Mouse (Mus musculus) limb, embryonic 14.5 days (tissue): ENCODE results near the gene Gabarapl2. TPM values are rescaled to one million over a fixed set of nuclear protein-coding genes. Genes with fewer than 3 reads are reported as not detected.
A peak's percentile ranks its signal among the peaks of the same experiment; 100 is the strongest.

ENCODE experiments used
- ATAC-seq: fragments of 200-750 bp; cut with Nextera tagmentation; 2 replicates; pipeline ENCODE4 v1.8.0; 2017; ENCODE audit warnings: low read depth, moderate number of reproducible peaks, moderate TSS enrichment; ENCODE audit not compliant: low FRiP score
- DNase-seq: peaks from one replicate; pipeline ENCODE4 v3.0.0-alpha.2; 2015; ENCODE audit warnings: low spot score
- H3K27ac ChIP-seq: fragments of 300-500 bp; sonication (generic); replicated peaks from 2 replicates; pipeline ENCODE4 v1.5.1; 2014; ENCODE audit warnings: low read depth, mild to moderate bottlenecking, low read length, moderate library complexity, mixed read lengths
- H3K27me3 ChIP-seq: fragments of 300-500 bp; sonication (generic); 2 replicates; pipeline ENCODE4 v1.6.1; 2014; ENCODE audit warnings: low read length, mixed read lengths; ENCODE audit not compliant: control insufficient read depth, insufficient read depth
- H3K36me3 ChIP-seq: fragments of 300-500 bp; sonication (generic); 2 replicates; pipeline ENCODE4 v1.6.1; 2014; ENCODE audit warnings: mild to moderate bottlenecking, low read length, moderate library complexity, mixed read lengths; ENCODE audit not compliant: control insufficient read depth, insufficient read depth
- H3K4me1 ChIP-seq: fragments of 300-500 bp; sonication (generic); 2 replicates; pipeline ENCODE4 v1.6.1; 2014; ENCODE audit warnings: antibody characterized with exemption, low read length, mixed read lengths; ENCODE audit not compliant: control insufficient read depth, insufficient read depth
- H3K4me2 ChIP-seq: fragments of 300-500 bp; sonication (generic); replicated peaks from 2 replicates; pipeline ENCODE4 v1.6.1; 2014; ENCODE audit warnings: low read depth, mild to moderate bottlenecking, low read length, moderate library complexity; ENCODE audit not compliant: severe bottlenecking
- H3K4me3 ChIP-seq: fragments of 300-500 bp; sonication (generic); replicated peaks from 2 replicates; pipeline ENCODE4 v1.5.1; 2014; ENCODE audit warnings: low read length
- H3K9ac ChIP-seq: fragments of 300-500 bp; sonication (generic); 2 replicates; pipeline ENCODE4 v1.6.1; 2014; ENCODE audit warnings: mild to moderate bottlenecking, low read depth, low read length, moderate library complexity; ENCODE audit not compliant: severe bottlenecking
- H3K9me3 ChIP-seq: fragments of 300-500 bp; sonication (generic); 2 replicates; pipeline ENCODE4 v1.6.1; 2016; ENCODE audit warnings: low read length; ENCODE audit not compliant: control insufficient read depth
- POLR2A ChIP-seq: fragments of 200-500 bp; IDR thresholded peaks from 2 replicates; pipeline ENCODE4 v1.8.0; 2012; ENCODE audit warnings: inconsistent platforms, mild to moderate bottlenecking, moderate library complexity, borderline replicate concordance; ENCODE audit not compliant: insufficient read depth, insufficient read length; ENCODE audit errors: extremely low read depth
- WGBS: fragments of 180-500 bp; shearing (Covaris S2); extraction: QIAGEN DNeasy Blood & Tissue Kit; methylation state at CpG from one replicate; pipeline ENCODE4 v1.1.7; 2014; 5-methylcytosine and 5-hydroxymethylcytosine counted together
- polyA plus RNA-seq, 2 experiments: library from polyadenylated mRNA; depleted of rRNA in 1 of 2; stranded (reverse) in 1 of 2; unstranded in 1 of 2; fragments of >200 nt; fragmentation: Nextera tagmentation in 1 of 2; extraction: Ambion mirVana in 1 of 2; gene quantifications; 2 replicates each; pipeline versions ENCODE4 v1.2.1 to v1.2.3; 2012 to 2014

Gene Gabarapl2
- polyA plus RNA-seq, 2 experiments, result 56.6 to 148 TPM

GRCm38 (mm10) chr8:111912860-111913432 is 27.6 kb upstream of the Gabarapl2 start:
- Histone ChIP-seq H3K36me3 (no peaks in the 10 kb centered on the region), H3K27me3 (peaks cover 9% of the 10 kb centered on the region; the same call in 1 of the 2 replicates), H3K4me1 (peaks cover 30% of the 10 kb centered on the region), H3K9me3 (no peaks in the 10 kb centered on the region), H3K27ac (no peak overlapping the region), H3K9ac (no peak overlapping the region; the same call in 1 of the 2 replicates), H3K4me3 (no peak overlapping the region), H3K4me2 (0 out of 2 replicates have a peak overlapping the region, but pooled peaks have one; percentile 7)
- 38% methylated on average over 12 of the region's 12 CpGs for WGBS
- peak; percentile 59 for DNase-seq
- ATAC-seq, result peak; percentile 39
- no peak for TF ChIP-seq POLR2A

- 86% methylated on average over 2 of the region's 2 CpGs for WGBS
- H3K27ac ChIP-seq, result no peak overlapping the region
- H3K27me3 ChIP-seq, result no peaks in the 10 kb centered on the region
- H3K4me3 ChIP-seq, result no peak overlapping the region
- TF ChIP-seq POLR2A, result no peak
- ATAC-seq (no peak), DNase-seq (no peak)
- H3K9ac ChIP-seq, result no peak overlapping the region
- no peak overlapping the region for H3K4me2 ChIP-seq
- H3K9me3 ChIP-seq, result no peaks in the 10 kb centered on the region
- no peaks in the 10 kb centered on the region for H3K36me3 ChIP-seq
- no peaks in the 10 kb centered on the region; the same call in 1 of the 2 replicates for H3K4me1 ChIP-seq
These were observed 20.8 kb upstream of the Gabarapl2 start for GRCm38 (mm10) chr8:111919663-111920062.

- ATAC-seq (no peak), DNase-seq (no peak)
- Histone ChIP-seq H3K4me2 (no peak overlapping the region), H3K9me3 (no peaks in the 10 kb centered on the region), H3K27me3 (no peaks in the 10 kb centered on the region), H3K36me3 (no peaks in the 10 kb centered on the region), H3K4me3 (no peak overlapping the region), H3K9ac (no peak overlapping the region), H3K27ac (no peak overlapping the region), H3K4me1 (no peaks in the 10 kb centered on the region)
- TF ChIP-seq POLR2A, result no peak
- 83% methylated on average over 4 of the region's 4 CpGs for WGBS
These were observed 19.5 kb upstream of the Gabarapl2 start for GRCm38 (mm10) chr8:111920971-111921370.

GRCm38 (mm10) chr8:111923383-111923804 is 17.1 kb upstream of the Gabarapl2 start:
- no peaks in the 10 kb centered on the region for H3K4me1 ChIP-seq
- H3K9me3 ChIP-seq, result no peaks in the 10 kb centered on the region
- no peak overlapping the region for H3K9ac ChIP-seq
- ATAC-seq, result 0 out of 2 replicates have a peak, but pooled peaks have one; percentile 41
- WGBS, result 30% methylated on average over 10 of the region's 10 CpGs
- no peak overlapping the region for H3K27ac ChIP-seq
- DNase-seq, result no peak
- no peak overlapping the region for H3K4me2 ChIP-seq
- peaks cover 2% of the 10 kb centered on the region; the same call in 1 of the 2 replicates for H3K36me3 ChIP-seq
- no peak for TF ChIP-seq POLR2A
- no peaks in the 10 kb centered on the region for H3K27me3 ChIP-seq
- H3K4me3 ChIP-seq, result no peak overlapping the region

- Histone ChIP-seq H3K27ac (no peak overlapping the region), H3K36me3 (peaks cover 2% of the 10 kb centered on the region; the same call in 1 of the 2 replicates), H3K9me3 (no peaks in the 10 kb centered on the region), H3K9ac (no peak overlapping the region), H3K27me3 (no peaks in the 10 kb centered on the region), H3K4me1 (no peaks in the 10 kb centered on the region), H3K4me2 (no peak overlapping the region), H3K4me3 (no peak overlapping the region)
- no peak for DNase-seq
- ATAC-seq, result no peak
- WGBS, result 85% methylated on average over 7 of the region's 7 CpGs
- no peak for TF ChIP-seq POLR2A
These were observed 15.5 kb upstream of the Gabarapl2 start for GRCm38 (mm10) chr8:111924976-111925375.
